Comparison of ENCODE assay signal across 20 mouse cellular contexts in genomic region chr4:142117993-142118392, GRCm38 (mm10). TPM values are rescaled to one million over a fixed set of nuclear protein-coding genes. Genes with fewer than 3 reads are reported as not detected.
DNase-seq lines count a peak whose midpoint lies in the region; ATAC-seq lines count a peak whose summit lies in the region.
"Had no signal": no experiment of that assay in that cellular context is flagged by ENCODE, and none has a peak within 500 bp of the region (broad histone marks: within the 10 kb centered on the region; RNA-seq: fewer than 3 reads in every experiment).

No protein-coding gene starts in this region.

- peak; percentile 26; the same call in 1 of the 2 replicates for ATAC-seq in heart, embryonic 12.5 days (ENCODE audit: insufficient number of reproducible peaks, low FRiP score)
- ATAC-seq in megakaryocyte, adult 5-6 weeks (ENCODE audit: poor library complexity, severe bottlenecking) = no peak
- peak; percentile 32; the same call in 1 of the 2 replicates for ATAC-seq in embryonic facial prominence, embryonic 12.5 days (ENCODE audit: insufficient number of reproducible peaks, insufficient read depth, low FRiP score, low TSS enrichment)
- peak; percentile 32 for ATAC-seq in limb, embryonic 13.5 days (ENCODE audit: low FRiP score, low read depth)
- ATAC-seq: forebrain, embryonic 16.5 days; liver, embryonic 12.5 days had no signal

- 0 out of 2 replicates have a peak, but pooled peaks cover 2% of the 10 kb centered on the region for H3K27me3 ChIP-seq in heart, embryonic 12.5 days (replicated peaks)
- peaks cover 84% of the 10 kb centered on the region for H3K27me3 ChIP-seq in megakaryocyte, embryonic 14.5 days (replicated peaks)
- 0 out of 2 replicates have a peak, but pooled peaks cover 3% of the 10 kb centered on the region for H3K27me3 ChIP-seq in embryonic facial prominence, embryonic 12.5 days
- H3K27me3 ChIP-seq in limb, embryonic 13.5 days = 0 out of 2 replicates have a peak, but pooled peaks cover 3% of the 10 kb centered on the region
- H3K27me3 ChIP-seq: lung, embryonic 15.5 days had no signal

- peaks cover 19% of the 10 kb centered on the region for H3K4me1 ChIP-seq in heart, embryonic 12.5 days (replicated peaks)
- peaks cover 5% of the 10 kb centered on the region; the same call in 1 of the 2 replicates for H3K4me1 ChIP-seq in megakaryocyte, embryonic 14.5 days
- H3K4me1 ChIP-seq in embryonic facial prominence, embryonic 12.5 days = peaks cover 34% of the 10 kb centered on the region
- peaks cover 27% of the 10 kb centered on the region for H3K4me1 ChIP-seq in limb, embryonic 13.5 days
- H3K4me1 ChIP-seq: liver, embryonic 12.5 days; lung, embryonic 15.5 days had no signal

- no peak overlapping the region for H3K4me2 ChIP-seq in heart, embryonic 12.5 days
- H3K4me2 ChIP-seq in embryonic facial prominence, embryonic 12.5 days (replicated peaks) = peak overlapping the region; percentile 15; the same call in 1 of the 2 replicates
- H3K4me2 ChIP-seq in limb, embryonic 13.5 days (replicated peaks) = no peak overlapping the region
- H3K4me2 ChIP-seq: heart, embryonic 11.5 days; liver, embryonic 12.5 days; lung, embryonic 15.5 days had no signal

- H3K27ac ChIP-seq in heart, embryonic 12.5 days (ENCODE audit: poor library complexity, severe bottlenecking) = no peak overlapping the region
- peak overlapping the region; percentile 88 for H3K27ac ChIP-seq in embryonic facial prominence, embryonic 12.5 days
- H3K27ac ChIP-seq in limb, embryonic 13.5 days = no peak overlapping the region
- H3K27ac ChIP-seq: liver, embryonic 12.5 days; lung, embryonic 15.5 days had no signal

- no peaks in the 10 kb centered on the region for H3K36me3 ChIP-seq in heart, embryonic 12.5 days
- no peaks in the 10 kb centered on the region for H3K36me3 ChIP-seq in megakaryocyte, embryonic 14.5 days (replicated peaks; ENCODE audit: low read length)
- no peaks in the 10 kb centered on the region for H3K36me3 ChIP-seq in embryonic facial prominence, embryonic 12.5 days
- H3K36me3 ChIP-seq in limb, embryonic 13.5 days = no peaks in the 10 kb centered on the region
- H3K36me3 ChIP-seq: liver, embryonic 12.5 days; lung, embryonic 15.5 days had no signal

- H3K9ac ChIP-seq in heart, embryonic 12.5 days = no peak overlapping the region
- H3K9ac ChIP-seq in embryonic facial prominence, embryonic 12.5 days = no peak overlapping the region
- no peak overlapping the region for H3K9ac ChIP-seq in limb, embryonic 13.5 days
- H3K9ac ChIP-seq: liver, embryonic 12.5 days; lung, embryonic 15.5 days had no signal

- intact Hi-C loops in heart, postnatal 10 days (cut with DNase I) = no loop called here

- no peak for DNase-seq in heart, postnatal 10 days
- no peak for DNase-seq in layer of hippocampus, postnatal 36 days
- DNase-seq in layer of hippocampus, adult 9-10 months (ENCODE audit: low spot score) = no peak
- DNase-seq: adrenal gland, postnatal 14 days; cerebellum, adult 2 months; heart, postnatal 36 days; kidney, adult 11 months; kidney, postnatal 14 days; layer of hippocampus, adult 9-11 months; right cerebral cortex, adult 18-20 months; spleen, adult 18-20 months had no signal

- H3K4me3 ChIP-seq in heart, embryonic 12.5 days = no peak overlapping the region
- H3K4me3 ChIP-seq in megakaryocyte, embryonic 14.5 days (replicated peaks) = peak overlapping the region; percentile 64
- no peak overlapping the region for H3K4me3 ChIP-seq in embryonic facial prominence, embryonic 12.5 days
- H3K4me3 ChIP-seq in limb, embryonic 13.5 days = no peak overlapping the region
- H3K4me3 ChIP-seq: liver, embryonic 12.5 days; lung, embryonic 15.5 days had no signal

- WGBS in heart, embryonic 12.5 days = 86% methylated on average over 12 of the region's 12 CpGs
- 67% methylated on average over 12 of the region's 12 CpGs for WGBS in embryonic facial prominence, embryonic 12.5 days
- 62% methylated on average over 12 of the region's 12 CpGs for WGBS in limb, embryonic 13.5 days

- no peaks in the 10 kb centered on the region for H3K9me3 ChIP-seq in heart, embryonic 12.5 days (replicated peaks)
- no peaks in the 10 kb centered on the region for H3K9me3 ChIP-seq in megakaryocyte, embryonic 14.5 days
- no peaks in the 10 kb centered on the region for H3K9me3 ChIP-seq in embryonic facial prominence, embryonic 12.5 days
- no peaks in the 10 kb centered on the region for H3K9me3 ChIP-seq in limb, embryonic 13.5 days
- H3K9me3 ChIP-seq: liver, embryonic 12.5 days; lung, embryonic 15.5 days had no signal

RNA-seq across cellular contexts. Expression of gene Tmem51, which starts 33.9 kb away (rescaled TPM):
- polyA plus RNA-seq in heart, embryonic 12.5 days (2016; fragmentation: Nextera tagmentation; extraction: Ambion mirVana) = 28.3 and 29.6 TPM in 2 replicates
- 10 to 100 TPM; 23.2 to 26.9 TPM for total RNA-seq in heart, postnatal 10 days (2021)
- polyA plus RNA-seq in megakaryocyte, embryonic 14.5 days (2012; ENCODE audit: insufficient read depth, low replicate concordance) = 13.4 TPM in 1 of 2 replicates, not detected in the other
- total RNA-seq in megakaryocyte, adult 5-6 weeks (2015) = 16.8 and 18.7 TPM in 2 replicates
- 13.5 and 18.7 TPM in 2 replicates for total RNA-seq in megakaryocyte, adult 5-6 weeks (2017)
- polyA plus RNA-seq in embryonic facial prominence, embryonic 12.5 days (2016; fragmentation: Nextera tagmentation; extraction: Ambion mirVana) = 10.8 and 12.2 TPM in 2 replicates
- polyA plus RNA-seq in limb, embryonic 13.5 days (2015; fragmentation: Nextera tagmentation; extraction: Ambion mirVana) = 14.2 and 14.5 TPM in 2 replicates
- total RNA-seq in layer of hippocampus, postnatal 36 days (2021) = 1 to 10 TPM; 4.2 TPM
